Mouse (Mus musculus) lung, adult 2 months (tissue): Measurements from ENCODE around the gene A830031A19Rik.

Experiments
- CTCF ChIP-seq: fragments of 200-500 bp; IDR thresholded peaks from 2 replicates; pipeline ENCODE4 v1.5.1; 2011; ENCODE audit warnings: mild to moderate bottlenecking, low read length, control low read depth; ENCODE audit not compliant: insufficient read depth
- POLR2A ChIP-seq: fragments of 200-500 bp; IDR thresholded peaks from 2 replicates; pipeline ENCODE4 v1.6.1; 2011; ENCODE audit warnings: low read depth, mild to moderate bottlenecking, control low read depth, low read length, borderline replicate concordance; ENCODE audit errors: extremely low read depth

GRCm38 (mm10) chr11:24062495-24063096 is 12.3 kb downstream of the A830031A19Rik start:
- TF ChIP-seq POLR2A (no peak), CTCF (no peak)
